Mouse (Mus musculus): ENCODE data around the gene Mogs.

- TF ChIP-seq CTCF (IDR thresholded peaks at IDR 0.05; ENCODE audit: extremely low read depth, insufficient read length, insufficient replicate concordance, low read depth, low read length) (peak; percentile 53; the same call in 1 of the 2 replicates), POLR2A (IDR thresholded peaks at IDR 0.05; ENCODE audit: low read depth, low read length) (peak; percentile 47; the same call in 1 of the 2 replicates)
Observed at GRCm38 (mm10) chr6:83101316-83101687, 14.0 kb upstream of the Mogs start, which contains the start of the genes Ccdc142 and Gm42688.
